Mouse (Mus musculus) gastrocnemius, postnatal 36 days (tissue): Measurements from ENCODE around the gene Mul1. TPM values are rescaled to one million over a fixed set of nuclear protein-coding genes. Genes with fewer than 3 reads are reported as not detected.
"Not testable (repeated sequence)": the region's sequence is repeated elsewhere in the genome, so short reads cannot be mapped to it uniquely, and the experiment has no call there.

Experiments
- DNase-seq, 2 experiments: peaks; one replicate each; pipeline ENCODE4 v3.0.0; 2022
- intact Hi-C: fragments of 180-260 bp; cut with DNase I; formaldehyde crosslinking; loops from one replicate; pipeline ENCODE4 v1.15.1; 2025
- long read RNA-seq, 2 experiments: library from polyadenylated mRNA; stranded (forward); transcript quantifications; one replicate each; pipeline ENCODE4 v2.0.0; 2021
- total RNA-seq, 2 experiments: library from RNA; stranded (reverse); gene quantifications; 2 replicates each; pipeline ENCODE4 v1.2.3; 2021

Mul1 gene
- 10 to 100 TPM; 34.1 to 34.9 TPM for total RNA-seq
- long read RNA-seq, experiment 1, transcript Mul1-201 (4 exons, 3,733 nt) = major isoform, 12 of 30 reads
- long read RNA-seq, experiment 1, partial matches to known transcripts = 1 of 30 reads
- long read RNA-seq, experiment 1, other reads (novel, unspliced or antisense) = 17 of 30 reads
- long read RNA-seq, experiment 2, transcript Mul1-201 (4 exons, 3,733 nt) = major isoform, 26 of 48 reads
- long read RNA-seq, experiment 2, partial matches to known transcripts = 0 of 48 reads
- long read RNA-seq, experiment 2, other reads (novel, unspliced or antisense) = 22 of 48 reads

- intact Hi-C loops = no loop called here
- DNase-seq = peak; percentile 92 to 93
These were observed at the start of gene Mul1 for GRCm38 (mm10) chr4:138434347-138435316. TSS of gene Mul1 (plus strand) at chr4:138434671.

GRCm38 (mm10) chr4:138393703-138394102 is 40.8 kb upstream of the Mul1 start:
- intact Hi-C loops = loop anchor here (2.0 kb wide), 1 partner anchor 19 kb away; no protein-coding TSS in a partner anchor

GRCm38 (mm10) chr4:138395087-138395970 is 39.1 kb upstream of the Mul1 start:
- no peak for DNase-seq
- intact Hi-C loops = loop anchor here (2.0 kb wide), 1 partner anchor 17 kb away; no protein-coding TSS in a partner anchor

More at GRCm38 (mm10) chr4:138393703-138394102, 40.8 kb upstream of the Mul1 start:
- no peak for DNase-seq

DNA sequence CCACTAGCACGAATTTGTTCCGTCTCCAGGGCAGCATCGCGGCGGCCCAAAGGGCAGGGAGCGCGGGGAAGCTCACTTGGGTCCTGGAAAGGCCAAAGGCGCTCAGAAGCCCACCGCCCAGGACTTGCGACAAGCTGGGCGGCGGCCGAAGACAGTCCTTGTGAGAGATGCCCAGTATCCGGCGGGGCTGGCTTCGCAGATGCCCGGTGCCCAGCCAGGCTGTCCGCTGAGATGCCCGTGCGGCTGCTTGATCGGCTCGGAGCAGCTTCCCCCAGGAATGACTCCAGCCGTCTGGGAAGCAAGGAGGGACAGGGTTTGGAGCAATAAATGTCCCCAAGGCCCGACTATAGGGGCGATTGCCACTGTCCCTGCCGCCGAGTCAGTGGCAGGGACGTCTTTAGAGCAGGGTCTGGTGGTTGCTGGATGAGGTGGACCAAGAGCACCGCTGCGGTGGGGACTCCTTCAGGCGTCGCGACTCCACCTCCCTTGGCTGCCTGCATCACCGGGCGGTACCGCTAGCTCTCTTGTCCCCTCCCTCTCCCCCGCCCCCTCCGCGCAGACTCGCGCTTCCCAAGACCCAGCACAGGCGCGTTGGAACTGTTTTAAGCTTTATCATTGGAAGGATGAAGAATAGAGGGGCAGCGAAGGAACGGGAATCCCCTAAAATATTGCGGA is 38.4 kb upstream of the Mul1 start, which contains the start of gene Fam43b:
TSS of gene Fam43b (minus strand) at position 558 of the 675 bp plus-strand sequence.
- DNase-seq = peak in 1 of 2 experiments; percentile 21
- intact Hi-C loops = loop anchor here (2.0 kb wide), 1 partner anchor 17 kb away; no protein-coding TSS in a partner anchor

GRCm38 (mm10) chr4:138396711-138397110 is 37.8 kb upstream of the Mul1 start:
- intact Hi-C loops = no loop called here
- DNase-seq = no peak

DNA sequence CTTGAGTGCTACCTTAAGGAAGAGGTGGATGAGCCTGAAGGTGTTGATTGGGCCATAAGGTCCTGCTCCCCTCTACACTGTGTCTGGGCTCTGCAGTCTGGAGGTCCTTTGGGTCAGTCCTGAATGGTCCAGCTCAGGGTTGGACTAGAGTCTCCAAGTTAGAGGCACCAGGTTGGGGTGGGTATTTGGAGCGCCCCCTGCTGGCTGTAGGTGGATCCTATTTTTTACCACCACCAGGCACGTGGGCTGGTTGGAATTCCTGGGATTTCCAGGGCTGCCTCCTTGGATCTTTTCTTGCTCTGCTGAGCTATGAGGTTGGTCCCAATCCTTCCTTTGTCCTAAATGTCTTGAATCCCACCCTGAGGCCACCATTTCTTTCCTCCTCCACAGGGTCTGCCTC is 29.7 kb upstream of the Mul1 start:
- intact Hi-C loops = no loop called here
- DNase-seq = peak in 1 of 2 experiments; percentile 44

GRCm38 (mm10) chr4:138407479-138408194 is 26.8 kb upstream of the Mul1 start:
- intact Hi-C loops = no loop called here

DNA sequence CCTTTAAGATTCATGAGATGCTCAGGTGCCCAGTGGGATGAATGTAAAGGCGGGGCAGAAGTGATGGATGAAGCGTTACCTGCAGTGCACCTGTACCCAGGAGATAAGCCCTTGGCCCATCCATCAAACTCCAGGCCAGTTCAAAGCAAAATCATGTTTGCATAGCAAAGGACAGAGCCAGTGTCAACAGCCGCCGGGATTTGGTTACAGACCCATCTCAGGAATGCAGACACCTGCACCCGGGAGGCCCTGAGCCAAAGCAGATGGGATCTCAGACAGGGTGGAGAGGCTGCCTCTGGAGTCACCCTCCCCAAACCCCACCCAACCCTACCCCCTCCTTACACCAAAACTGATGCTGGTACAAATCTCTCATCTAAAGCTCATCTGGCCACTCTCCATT is 23.5 kb upstream of the Mul1 start:
- intact Hi-C loops = no loop called here
- no peak for DNase-seq

More at GRCm38 (mm10) chr4:138407479-138408194, 26.8 kb upstream of the Mul1 start:
- no peak for DNase-seq

DNA sequence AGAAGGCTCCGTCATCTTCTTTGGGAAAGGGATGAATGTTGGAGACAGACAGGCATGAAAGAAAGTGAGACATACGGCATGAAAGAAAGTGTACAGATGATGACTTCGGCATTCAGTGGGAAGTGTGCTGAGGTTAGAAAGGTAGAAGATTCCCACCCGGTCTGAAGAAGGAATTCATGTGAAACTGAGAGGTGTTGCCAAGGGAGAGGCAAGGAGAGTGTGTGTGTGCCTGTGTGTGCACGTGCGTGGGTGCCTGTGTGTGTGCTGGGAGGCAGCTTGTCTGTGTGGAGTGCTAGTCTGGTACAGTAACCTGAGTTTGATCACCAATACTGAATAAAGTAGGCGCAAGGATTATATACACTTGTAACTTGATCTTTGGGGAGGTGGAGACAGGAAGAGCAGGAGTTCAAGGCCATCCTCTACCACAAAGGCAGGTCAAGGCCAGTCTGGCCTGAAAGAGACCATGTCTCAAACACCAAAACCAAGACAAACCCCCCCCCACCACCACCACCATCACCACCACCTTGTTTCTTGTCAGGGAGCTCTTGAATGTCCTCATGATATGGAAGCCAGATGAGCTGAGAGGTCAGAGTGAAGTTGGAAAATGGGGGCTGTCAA is 22.9 kb upstream of the Mul1 start:
- intact Hi-C loops = loop anchor here (2.0 kb wide), 1 partner anchor 17 kb away; no protein-coding TSS in a partner anchor
- no peak for DNase-seq

DNA sequence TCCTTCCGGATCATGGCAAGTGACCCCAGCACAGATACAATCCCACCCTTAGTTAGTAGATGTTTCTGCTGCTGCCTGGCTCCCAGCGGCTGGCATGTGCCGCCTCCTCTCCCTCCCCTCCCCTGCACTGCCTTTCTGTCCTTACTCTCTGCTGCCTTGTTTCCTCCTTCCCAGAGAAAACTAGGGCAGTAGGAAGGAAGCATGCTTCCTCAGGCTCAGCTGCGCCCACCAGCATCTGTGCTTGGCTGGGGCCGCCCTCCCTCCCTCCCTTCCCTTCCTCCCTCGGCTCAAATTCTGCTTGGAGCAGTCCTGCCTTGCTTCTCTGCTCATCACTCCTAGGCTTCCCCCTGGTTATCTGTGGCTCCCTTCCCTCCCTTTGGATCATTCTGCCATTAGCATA is 19.7 kb upstream of the Mul1 start:
- intact Hi-C loops = no loop called here
- DNase-seq = no peak

GRCm38 (mm10) chr4:138415991-138416390 is 18.5 kb upstream of the Mul1 start:
- intact Hi-C loops = no loop called here

GRCm38 (mm10) chr4:138416414-138416813 is 18.1 kb upstream of the Mul1 start:
- intact Hi-C loops = no loop called here
- DNase-seq = no peak

More at GRCm38 (mm10) chr4:138415991-138416390, 18.5 kb upstream of the Mul1 start:
- DNase-seq = no peak

DNA sequence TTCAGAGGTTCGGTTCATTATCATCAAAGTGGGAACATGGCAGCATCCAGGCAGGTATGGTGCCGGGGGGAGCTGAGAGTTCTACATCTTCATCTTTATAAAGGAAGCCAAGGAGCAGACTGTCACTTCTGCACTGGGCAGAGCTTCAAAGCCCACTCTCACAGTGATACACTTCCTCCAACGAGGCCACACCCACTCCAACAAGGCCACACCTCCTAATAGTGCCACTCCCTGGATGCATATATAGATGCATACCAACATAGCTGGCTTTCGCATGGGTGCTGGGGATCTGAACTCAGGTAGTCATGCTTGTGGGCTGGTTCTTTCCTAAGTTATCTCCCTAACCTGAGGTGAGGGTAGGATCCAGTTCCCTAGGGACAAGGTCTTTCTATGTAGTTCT is 16.6 kb upstream of the Mul1 start:
- intact Hi-C loops = no loop called here
- DNase-seq = no peak

DNA sequence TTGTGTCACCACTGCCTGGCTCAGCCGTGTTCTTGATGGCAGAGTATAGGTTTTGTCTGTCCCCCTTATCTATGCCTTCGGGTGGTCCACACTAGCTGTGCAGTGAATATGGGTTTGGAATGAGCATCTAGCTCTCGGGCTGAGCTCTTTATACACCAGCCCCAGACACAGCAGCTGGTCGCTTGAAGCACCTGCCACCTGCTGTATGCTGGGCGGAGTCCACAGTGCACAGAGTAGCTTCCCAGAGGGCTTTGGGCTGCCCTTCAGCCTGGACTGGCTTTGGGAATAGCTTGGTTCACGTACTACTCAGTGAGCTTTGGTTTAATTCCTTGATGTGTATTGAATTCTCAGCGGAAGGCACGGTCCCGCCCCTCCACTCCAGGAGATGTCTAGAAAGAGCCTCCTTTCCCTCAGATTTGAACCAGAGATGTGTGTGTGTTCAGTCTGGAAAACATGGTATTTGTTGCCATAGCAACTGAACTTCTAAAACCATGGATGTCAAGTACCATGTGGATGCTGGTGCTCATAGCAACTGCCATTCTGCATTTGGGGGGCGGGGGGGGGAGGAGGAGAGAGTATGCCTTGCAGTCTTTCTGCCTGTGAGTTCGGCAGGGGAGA is 16.0 kb upstream of the Mul1 start:
- DNase-seq = no peak
- intact Hi-C loops = no loop called here

DNA sequence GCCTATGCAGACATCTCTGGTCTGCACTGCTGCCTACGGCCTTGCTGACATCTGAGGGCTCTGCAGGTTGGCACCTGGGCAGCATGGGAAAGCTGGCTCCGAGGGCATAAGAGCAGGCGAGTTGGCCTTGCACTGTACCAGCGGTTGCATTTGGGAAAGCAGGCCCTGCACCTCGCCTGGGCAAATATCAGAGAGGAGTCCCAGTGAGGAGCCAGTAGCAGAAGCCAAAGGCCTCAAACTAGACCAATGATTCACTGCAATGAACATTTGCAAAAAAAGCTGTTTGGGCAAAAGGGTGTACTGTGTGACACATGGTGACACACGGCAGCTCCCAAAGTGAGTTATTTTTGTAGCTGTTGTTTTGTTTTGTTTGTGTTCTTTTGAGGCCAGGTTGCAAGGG is 9.4 kb upstream of the Mul1 start:
- intact Hi-C loops = loop anchor here (5.0 kb wide), 2 partner anchors 38 to 108 kb away; no protein-coding TSS in a partner anchor
- no peak for DNase-seq

- intact Hi-C loops = loop anchor here (5.0 kb wide), 2 partner anchors 38 to 108 kb away; no protein-coding TSS in a partner anchor
These were observed 8.9 kb upstream of the Mul1 start for GRCm38 (mm10) chr4:138425604-138426003.

More at GRCm38 (mm10) chr4:138425604-138426003, 8.9 kb upstream of the Mul1 start:
- not testable (repeated sequence) for DNase-seq
